In the genomic region with DNA sequence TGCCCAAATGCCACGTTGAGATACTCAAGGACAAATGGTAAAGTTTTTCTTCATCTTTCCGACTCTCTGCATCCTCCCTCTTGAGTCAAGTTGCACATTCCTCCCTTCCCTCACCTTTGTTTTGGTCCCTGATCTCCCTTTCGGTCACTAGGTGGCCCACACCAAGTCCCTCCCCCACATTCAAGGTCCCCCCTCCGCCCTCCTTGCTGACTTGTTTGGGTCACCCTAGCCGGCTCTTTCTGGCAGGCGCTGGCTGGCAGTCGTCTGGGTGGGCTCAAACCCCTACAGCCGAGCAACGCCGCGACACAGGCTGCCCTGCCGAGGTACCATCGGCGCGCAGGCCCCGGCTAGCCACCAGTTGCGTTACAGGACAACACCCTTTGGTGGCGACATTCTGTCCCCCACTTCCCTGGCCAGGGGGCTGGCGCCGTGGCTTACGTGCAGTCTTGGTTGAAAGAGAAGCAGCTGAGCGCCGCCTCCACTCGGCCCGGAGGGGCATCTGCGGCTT, we compare ENCODE assay signal across 8 mouse cellular contexts. TPM values are rescaled to one million over a fixed set of nuclear protein-coding genes. Genes with fewer than 3 reads are reported as not detected.
DNase-seq lines count a peak whose midpoint lies in the region; ATAC-seq lines count a peak whose summit lies in the region.

No protein-coding gene starts in this region.

- H3K27ac ChIP-seq in liver, embryonic 13.5 days: peak overlapping the region; percentile 90

- H3K9me3 ChIP-seq in liver, embryonic 13.5 days (replicated peaks): no peaks in the 10 kb centered on the region

- under 1% methylated on average over 26 of the region's 26 CpGs for WGBS in liver, embryonic 13.5 days (ENCODE audit: insufficient replicate concordance)

- DNase-seq in embryo, embryonic 10.5 days (ENCODE audit: low spot score): peak; percentile 74
- DNase-seq in embryo, embryonic 10 days (ENCODE audit: low spot score): no peak
- DNase-seq in 3T3-L1 (ENCODE audit: low read depth, low spot score): peak; percentile 65
- DNase-seq in liver, embryonic 13.5 days: no peak
- DNase-seq in cerebellum, adult 11-12 months: no peak
- no peak for DNase-seq in right cerebral cortex, postnatal 36 days (ENCODE audit: low spot score in 2 of 2)
- no peak for DNase-seq in testis, postnatal 14 days (ENCODE audit: low spot score)

- H3K9ac ChIP-seq in liver, embryonic 13.5 days: peak overlapping the region; percentile 91

- peaks cover 62% of the 10 kb centered on the region for H3K4me1 ChIP-seq in liver, embryonic 13.5 days (replicated peaks)

- H3K36me3 ChIP-seq in liver, embryonic 13.5 days: peaks cover 5% of the 10 kb centered on the region; the same call in 1 of the 2 replicates

- peak overlapping the region; percentile 89 for H3K4me2 ChIP-seq in liver, embryonic 13.5 days

- ATAC-seq in erythroid progenitor cell, adult 5-6 weeks (replicated peaks; ENCODE audit: low FRiP score, poor library complexity, severe bottlenecking): peak; percentile 16
- peak; percentile 11 for ATAC-seq in liver, embryonic 13.5 days (ENCODE audit: low read depth)

- no peaks in the 10 kb centered on the region for H3K27me3 ChIP-seq in liver, embryonic 13.5 days

- H3K4me3 ChIP-seq in liver, embryonic 13.5 days (replicated peaks): peak overlapping the region; percentile 89

RNA-seq across cellular contexts. Expression of a gene that starts 0.9 kb away (rescaled TPM):
- 40.4 and 58.3 TPM in 2 replicates for total RNA-seq in erythroid progenitor cell, adult 5-6 weeks (2015; ENCODE audit: low replicate concordance)
- 20.3 and 33.6 TPM in 2 replicates for total RNA-seq in erythroid progenitor cell, adult 5-6 weeks (2017; ENCODE audit: low replicate concordance)
- polyA plus RNA-seq in liver, embryonic 13.5 days (2015; fragmentation: Nextera tagmentation; extraction: Ambion mirVana): 28.3 and 29.1 TPM in 2 replicates

RNA-seq across cellular contexts. Expression of a gene that starts 38.4 kb away (rescaled TPM):
- total RNA-seq in erythroid progenitor cell, adult 5-6 weeks (2015; ENCODE audit: low replicate concordance): 46.1 and 72.5 TPM in 2 replicates
- 24.0 and 38.4 TPM in 2 replicates for total RNA-seq in erythroid progenitor cell, adult 5-6 weeks (2017; ENCODE audit: low replicate concordance)
- polyA plus RNA-seq in liver, embryonic 13.5 days (2015; fragmentation: Nextera tagmentation; extraction: Ambion mirVana): 126 and 148 TPM in 2 replicates

Comparison
In these comparisons a context has a peak if more than half of its experiments do, and no peak if none do; other contexts are left out.
1. DNase-seq: peak in embryo, embryonic 10.5 days (single experiment) and 3T3-L1 (single experiment); none in embryo, embryonic 10 days (single experiment), liver, embryonic 13.5 days (single experiment), cerebellum, adult 11-12 months (single experiment), right cerebral cortex, postnatal 36 days (0 of 2) and testis, postnatal 14 days (single experiment).